Mouse (Mus musculus) lung, postnatal 0 days (tissue): ENCODE results near the gene Gstm1.

Experiments
- CTCF ChIP-seq: IDR thresholded peaks from 2 replicates; pipeline ENCODE4 v1.5.1; 2016; ENCODE audit warnings: antibody characterized with exemption, mild to moderate bottlenecking
- EP300 ChIP-seq: IDR thresholded peaks from 2 replicates; pipeline ENCODE4 v1.6.1; 2016; ENCODE audit warnings: antibody characterized with exemption, mild to moderate bottlenecking, control low read depth

DNA sequence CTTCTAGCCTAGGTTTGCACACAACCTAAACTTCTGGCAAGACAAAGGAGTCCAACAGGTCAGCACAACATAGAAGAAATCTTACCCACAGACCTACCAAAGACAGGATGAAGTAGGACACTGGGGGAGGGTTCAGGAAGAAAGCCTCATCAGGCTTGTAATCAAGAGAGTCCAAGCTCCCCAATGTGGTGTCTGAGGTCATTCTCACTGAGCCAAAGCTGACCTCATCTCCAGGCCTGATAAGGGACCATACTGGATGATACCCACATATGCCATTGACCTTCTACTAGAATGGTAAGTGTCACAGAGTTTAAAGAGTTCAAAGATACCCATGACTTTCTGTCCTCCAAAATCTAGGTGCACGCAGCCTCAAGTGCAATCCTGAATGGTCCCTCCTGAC lies 43.5 kb downstream of the Gstm1 start:
- no peak for TF ChIP-seq CTCF
- TF ChIP-seq EP300 = no peak
